Mouse (Mus musculus) B cell, adult 62 days (primary cell): Measurements from ENCODE around the gene Kit. TPM values are rescaled to one million over a fixed set of nuclear protein-coding genes. Genes with fewer than 3 reads are reported as not detected.

Source experiments
- total RNA-seq: library from RNA; stranded (reverse); gene quantifications from 4 replicates; pipeline ENCODE4 v1.2.4, GENCODE M21; 2023

Kit gene
- 0.70 to 2.6 TPM (median 1.6 TPM) in 4 replicates for total RNA-seq

GRCm38 (mm10) chr5:75574852-75575566, at the start of gene Kit:
Gene Kit, plus strand, starts transcription at chr5:75574916.

